Mouse (Mus musculus) kidney, adult 2 months (tissue): ENCODE results near the gene Ak1.

Experiments
- CTCF ChIP-seq: fragments of 200-500 bp; conservative IDR thresholded peaks from 2 replicates; pipeline ENCODE4 v1.5.1; 2011; ENCODE audit warnings: low read depth, mild to moderate bottlenecking, control low read depth, low read length, moderate library complexity, mixed read lengths; ENCODE audit not compliant: insufficient read depth, insufficient read length
- POLR2A ChIP-seq: fragments of 200-500 bp; IDR thresholded peaks from one replicate; pipeline ENCODE4 v1.6.1; 2011; ENCODE audit warnings: low read depth, low read length, control low read depth

- TF ChIP-seq CTCF: peak; percentile 33; the same call in 1 of the 2 replicates
- TF ChIP-seq POLR2A: no peak
Observed at GRCm38 (mm10) chr2:32610610-32611229, 10.8 kb upstream of the Ak1 start.
